Mouse (Mus musculus) liver, embryonic 16.5 days (tissue): ENCODE measurements around the gene Ccl22. TPM values are rescaled to one million over a fixed set of nuclear protein-coding genes. Genes with fewer than 3 reads are reported as not detected.
A peak's percentile ranks its signal among the peaks of the same experiment; 100 is the strongest.

Source experiments
- ATAC-seq: fragments of 200-750 bp; cut with Nextera tagmentation; 2 replicates; pipeline ENCODE4 v1.8.0; 2017; ENCODE audit warnings: low read depth, mild to moderate bottlenecking, moderate number of reproducible peaks, moderate library complexity
- H3K27ac ChIP-seq: fragments of 300-500 bp; sonication (generic); 2 replicates; pipeline ENCODE4 v1.5.1; 2014; ENCODE audit warnings: mild to moderate bottlenecking, low read length
- H3K27me3 ChIP-seq: fragments of 300-500 bp; sonication (generic); 2 replicates; pipeline ENCODE4 v1.6.1; 2014; ENCODE audit warnings: low read depth, low read length, mixed read lengths; ENCODE audit not compliant: control insufficient read depth, insufficient read depth
- H3K36me3 ChIP-seq: fragments of 300-500 bp; sonication (generic); 2 replicates; pipeline ENCODE4 v1.6.1; 2014; ENCODE audit warnings: mild to moderate bottlenecking; ENCODE audit not compliant: control insufficient read depth, insufficient read depth
- H3K4me1 ChIP-seq: fragments of 300-500 bp; sonication (generic); 2 replicates; pipeline ENCODE4 v1.6.1; 2014; ENCODE audit warnings: low read depth, low read length, mixed read lengths; ENCODE audit not compliant: control insufficient read depth
- H3K4me2 ChIP-seq: fragments of 300-500 bp; sonication (generic); 2 replicates; pipeline ENCODE4 v1.6.1; 2014; ENCODE audit warnings: low read depth, low read length, mixed read lengths
- H3K4me3 ChIP-seq: fragments of 300-500 bp; sonication (generic); 2 replicates; pipeline ENCODE4 v1.5.1; 2014; ENCODE audit warnings: low read depth, mild to moderate bottlenecking, low read length
- H3K9ac ChIP-seq: fragments of 300-500 bp; sonication (generic); 2 replicates; pipeline ENCODE4 v1.6.1; 2014; ENCODE audit warnings: low read depth, low read length
- H3K9me3 ChIP-seq: fragments of 300-500 bp; sonication (generic); replicated peaks from 2 replicates; pipeline ENCODE4 v1.6.1; 2016; ENCODE audit warnings: low read length; ENCODE audit not compliant: control insufficient read depth
- WGBS: fragments of 180-500 bp; shearing (Covaris S2); extraction: QIAGEN DNeasy Blood & Tissue Kit; methylation state at CpG from one replicate; pipeline ENCODE4 v1.1.7; 2014; ENCODE audit not compliant: insufficient replicate concordance; 5-methylcytosine and 5-hydroxymethylcytosine counted together
- polyA plus RNA-seq: library from polyadenylated mRNA; unstranded; fragments of >200 nt; fragmentation: Nextera tagmentation; extraction: Ambion mirVana; gene quantifications from 2 replicates; pipeline ENCODE4 v1.2.1, GENCODE M21; 2015

Gene Ccl22
- polyA plus RNA-seq, 1 experiment from 2014 or later, result 0.27 TPM

- ATAC-seq, result no peak
- no peak overlapping the region for H3K4me3 ChIP-seq
- no peaks in the 10 kb centered on the region for H3K36me3 ChIP-seq
- no peaks in the 10 kb centered on the region for H3K4me1 ChIP-seq
- WGBS, result 47% methylated on average over 1 of the region's 1 CpGs
- no peak overlapping the region for H3K27ac ChIP-seq
- H3K9ac ChIP-seq, result no peak overlapping the region
- no peaks in the 10 kb centered on the region for H3K9me3 ChIP-seq
- no peak overlapping the region for H3K4me2 ChIP-seq
- H3K27me3 ChIP-seq, result peaks cover 11% of the 10 kb centered on the region
Observed at GRCm38 (mm10) chr8:94716841-94717240, 28.5 kb upstream of the Ccl22 start.

GRCm38 (mm10) chr8:94725998-94726397 is 19.4 kb upstream of the Ccl22 start:
- H3K36me3 ChIP-seq, result no peaks in the 10 kb centered on the region
- H3K27me3 ChIP-seq, result no peaks in the 10 kb centered on the region
- H3K4me1 ChIP-seq, result peaks cover 7% of the 10 kb centered on the region
- WGBS, result 65% methylated on average over 5 of the region's 5 CpGs
- no peaks in the 10 kb centered on the region for H3K9me3 ChIP-seq
- H3K4me3 ChIP-seq, result no peak overlapping the region
- no peak for ATAC-seq
- no peak overlapping the region for H3K4me2 ChIP-seq
- no peak overlapping the region for H3K27ac ChIP-seq
- H3K9ac ChIP-seq, result no peak overlapping the region

GRCm38 (mm10) chr8:94729301-94729700 is 16.1 kb upstream of the Ccl22 start:
- Histone ChIP-seq H3K4me1 (peaks cover 28% of the 10 kb centered on the region), H3K36me3 (no peaks in the 10 kb centered on the region), H3K4me2 (no peak overlapping the region), H3K9me3 (no peaks in the 10 kb centered on the region), H3K27me3 (no peaks in the 10 kb centered on the region), H3K9ac (no peak overlapping the region), H3K27ac (peak overlapping the region; percentile 28), H3K4me3 (no peak overlapping the region)
- peak; percentile 32 for ATAC-seq
- 33% methylated on average over 4 of the region's 4 CpGs for WGBS

- H3K36me3 ChIP-seq, result no peaks in the 10 kb centered on the region
- peak overlapping the region; percentile 95 for H3K27ac ChIP-seq
- peak overlapping the region; percentile 59 for H3K4me2 ChIP-seq
- H3K27me3 ChIP-seq, result no peaks in the 10 kb centered on the region
- peak overlapping the region; percentile 64 for H3K9ac ChIP-seq
- ATAC-seq, result peak; percentile 96
- peak overlapping the region; percentile 14 for H3K4me3 ChIP-seq
- WGBS, result 27% methylated on average over 5 of the region's 5 CpGs
- H3K9me3 ChIP-seq, result no peaks in the 10 kb centered on the region
- peaks cover 50% of the 10 kb centered on the region for H3K4me1 ChIP-seq
Observed at GRCm38 (mm10) chr8:94733821-94734465, 11.4 kb upstream of the Ccl22 start.

- H3K36me3 ChIP-seq, result no peaks in the 10 kb centered on the region
- no peaks in the 10 kb centered on the region for H3K9me3 ChIP-seq
- H3K27me3 ChIP-seq, result no peaks in the 10 kb centered on the region
- WGBS, result 62% methylated on average over 7 of the region's 7 CpGs
- no peak overlapping the region for H3K4me3 ChIP-seq
- H3K27ac ChIP-seq, result peak overlapping the region; percentile 95
- peaks cover 44% of the 10 kb centered on the region for H3K4me1 ChIP-seq
- ATAC-seq, result no peak
- H3K4me2 ChIP-seq, result peak overlapping the region; percentile 59
- peak overlapping the region; percentile 53 for H3K9ac ChIP-seq
Observed at GRCm38 (mm10) chr8:94734735-94735350, 10.5 kb upstream of the Ccl22 start.

GRCm38 (mm10) chr8:94735426-94736094 is 9.8 kb upstream of the Ccl22 start:
- Histone ChIP-seq H3K4me2 (peak overlapping the region; percentile 54), H3K4me1 (peaks cover 44% of the 10 kb centered on the region)

GRCm38 (mm10) chr8:94739829-94740228 is 5.6 kb upstream of the Ccl22 start:
- ATAC-seq, result no peak
- no peak overlapping the region for H3K27ac ChIP-seq
- 77% methylated on average over 6 of the region's 6 CpGs for WGBS

More at GRCm38 (mm10) chr8:94735426-94736094, 9.8 kb upstream of the Ccl22 start:
- ATAC-seq, result no peak
- Histone ChIP-seq H3K36me3 (no peaks in the 10 kb centered on the region), H3K27me3 (no peaks in the 10 kb centered on the region), H3K9me3 (no peaks in the 10 kb centered on the region), H3K27ac (peak overlapping the region; percentile 95), H3K9ac (peak overlapping the region; percentile 44), H3K4me3 (peak overlapping the region; percentile 10; the same call in 1 of the 2 replicates)
- 49% methylated on average over 5 of the region's 5 CpGs for WGBS

GRCm38 (mm10) chr8:94740591-94740990 is 4.8 kb upstream of the Ccl22 start:
- no peak for ATAC-seq
- H3K9me3 ChIP-seq, result no peaks in the 10 kb centered on the region
- no peak overlapping the region for H3K4me2 ChIP-seq
- no peaks in the 10 kb centered on the region for H3K27me3 ChIP-seq
- whole genome bisulfite sequencing, result 67% methylated on average over 3 of the region's 3 CpGs
- no peak overlapping the region for H3K4me3 ChIP-seq
- H3K4me1 ChIP-seq, result peaks cover 10% of the 10 kb centered on the region
- no peaks in the 10 kb centered on the region for H3K36me3 ChIP-seq
- no peak overlapping the region for H3K9ac ChIP-seq
- H3K27ac ChIP-seq, result no peak overlapping the region

More at GRCm38 (mm10) chr8:94739829-94740228, 5.6 kb upstream of the Ccl22 start:
- Histone ChIP-seq H3K9me3 (no peaks in the 10 kb centered on the region), H3K36me3 (no peaks in the 10 kb centered on the region), H3K27me3 (no peaks in the 10 kb centered on the region), H3K4me1 (peaks cover 18% of the 10 kb centered on the region), H3K4me3 (no peak overlapping the region), H3K4me2 (no peak overlapping the region), H3K9ac (no peak overlapping the region)

GRCm38 (mm10) chr8:94741726-94742125 is 3.7 kb upstream of the Ccl22 start:
- WGBS, result 70% methylated on average over 4 of the region's 4 CpGs

More at GRCm38 (mm10) chr8:94741726-94742125, 3.7 kb upstream of the Ccl22 start:
- Histone ChIP-seq H3K9ac (no peak overlapping the region), H3K27ac (no peak overlapping the region), H3K9me3 (no peaks in the 10 kb centered on the region), H3K4me1 (peaks cover under 1% of the 10 kb centered on the region; the same call in 1 of the 2 replicates), H3K36me3 (no peaks in the 10 kb centered on the region), H3K4me3 (no peak overlapping the region), H3K27me3 (no peaks in the 10 kb centered on the region), H3K4me2 (no peak overlapping the region)
- no peak for ATAC-seq
